Mouse (Mus musculus) midbrain, embryonic 12.5 days (tissue): Measurements from ENCODE around the gene Gnl1. TPM values are rescaled to one million over a fixed set of nuclear protein-coding genes. Genes with fewer than 3 reads are reported as not detected.
"Not testable (repeated sequence)": the region's sequence is repeated elsewhere in the genome, so short reads cannot be mapped to it uniquely, and the experiment has no call there.

Source experiments
- ATAC-seq: fragments of 200-750 bp; cut with Nextera tagmentation; 2 replicates; pipeline ENCODE4 v1.8.0; 2017; ENCODE audit warnings: low read depth, moderate TSS enrichment, moderate library complexity; ENCODE audit not compliant: low FRiP score
- H3K27ac ChIP-seq: fragments of 300-500 bp; sonication (generic); replicated peaks from 2 replicates; pipeline ENCODE4 v1.5.1; 2016; ENCODE audit warnings: mild to moderate bottlenecking
- H3K27me3 ChIP-seq: fragments of 300-500 bp; sonication (generic); 2 replicates; pipeline ENCODE4 v1.6.1; 2016; ENCODE audit warnings: mild to moderate bottlenecking
- H3K36me3 ChIP-seq: fragments of 300-500 bp; sonication (generic); 2 replicates; pipeline ENCODE4 v1.6.1; 2016
- H3K4me1 ChIP-seq: fragments of 300-500 bp; sonication (generic); 2 replicates; pipeline ENCODE4 v1.6.1; 2016
- H3K4me2 ChIP-seq: fragments of 300-500 bp; sonication (generic); replicated peaks from 2 replicates; pipeline ENCODE4 v1.6.1; 2016; ENCODE audit warnings: mild to moderate bottlenecking, moderate library complexity
- H3K4me3 ChIP-seq: fragments of 300-500 bp; sonication (generic); 2 replicates; pipeline ENCODE4 v1.5.1; 2016; ENCODE audit warnings: mild to moderate bottlenecking
- H3K9ac ChIP-seq: fragments of 300-500 bp; sonication (generic); replicated peaks from 2 replicates; pipeline ENCODE4 v1.6.1; 2016; ENCODE audit warnings: mild to moderate bottlenecking, moderate library complexity
- H3K9me3 ChIP-seq: fragments of 300-500 bp; sonication (generic); 2 replicates; pipeline ENCODE4 v1.6.1; 2016; ENCODE audit warnings: mild to moderate bottlenecking
- WGBS: fragments of 180-500 bp; shearing (Covaris S2); methylation state at CpG from one replicate; pipeline ENCODE4 v1.1.7; 2016; 5-methylcytosine and 5-hydroxymethylcytosine counted together
- microRNA counts: library from miRNA; unstranded; fragments of <30 nt; microRNA quantifications from one replicate; lab custom pipeline; 2017
- microRNA-seq: library from miRNA; unstranded; fragments of <30 nt; microRNA quantifications from one replicate; pipeline ENCODE4, GENCODE M21; 2017
- polyA plus RNA-seq: library from polyadenylated mRNA; unstranded; fragments of >200 nt; fragmentation: Nextera tagmentation; extraction: Ambion mirVana; gene quantifications from 2 replicates; pipeline ENCODE4 v1.2.1, GENCODE M21; 2016

Gene Gnl1
- polyA plus RNA-seq, 1 experiment from 2014 or later = 48.5 TPM

- not testable (repeated sequence) for H3K4me1 ChIP-seq, H3K9me3 ChIP-seq, H3K36me3 ChIP-seq, H3K27ac ChIP-seq, H3K9ac ChIP-seq, H3K27me3 ChIP-seq
- 35% methylated on average over 7 of the region's 8 CpGs for WGBS
- H3K4me2 ChIP-seq = peak overlapping the region; percentile 82
- peak overlapping the region; percentile 48 for H3K4me3 ChIP-seq
- peak; percentile 45; the same call in 1 of the 2 replicates for ATAC-seq
Observed at GRCm38 (mm10) chr17:36030703-36031582, 51.3 kb downstream of the Gnl1 start.

DNA sequence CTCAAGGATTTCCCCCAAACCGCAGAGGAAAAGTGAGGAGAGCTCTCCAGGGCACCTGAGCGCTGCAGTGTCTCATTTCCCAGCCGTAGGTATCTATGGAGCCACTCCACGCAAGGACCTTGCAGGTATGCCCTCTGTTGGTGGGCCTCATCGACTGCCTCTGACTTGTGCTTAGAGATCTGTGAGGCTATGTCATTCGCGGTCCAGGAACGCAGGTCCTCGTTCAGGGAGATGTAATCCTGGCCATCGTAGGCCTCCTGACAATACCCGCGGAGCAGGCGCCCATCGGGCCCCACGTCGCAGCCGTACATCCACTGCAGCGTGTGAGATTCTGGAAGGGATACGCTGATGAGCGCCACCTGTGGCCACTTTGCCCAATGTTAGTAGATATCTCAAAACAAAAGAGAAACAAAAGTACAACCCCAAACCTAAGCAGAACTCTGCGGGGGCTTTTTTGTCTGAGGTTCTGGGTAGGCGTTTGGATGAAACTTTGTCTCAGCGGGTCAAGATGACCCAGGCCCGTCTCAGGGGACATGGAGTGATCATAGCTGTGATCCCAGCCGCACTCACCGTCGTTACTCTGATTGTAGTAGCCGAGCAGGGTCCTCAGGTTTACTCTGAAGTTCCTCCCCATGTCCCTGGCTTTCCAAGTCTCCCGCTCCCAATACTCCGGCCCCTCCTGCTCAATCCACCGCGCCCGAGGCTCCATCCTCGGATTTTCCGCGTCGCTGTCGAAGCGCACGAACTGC, 52.1 kb downstream of the Gnl1 start:
- Histone ChIP-seq H3K9ac (peak overlapping the region; percentile 55), H3K4me3 (peak overlapping the region; percentile 48), H3K4me2 (peak overlapping the region; percentile 82)
- ATAC-seq = peak; percentile 65
- not testable (repeated sequence) for H3K27ac ChIP-seq, H3K36me3 ChIP-seq, H3K27me3 ChIP-seq, H3K4me1 ChIP-seq, H3K9me3 ChIP-seq
- WGBS = 2% methylated on average over 40 of the region's 40 CpGs

DNA sequence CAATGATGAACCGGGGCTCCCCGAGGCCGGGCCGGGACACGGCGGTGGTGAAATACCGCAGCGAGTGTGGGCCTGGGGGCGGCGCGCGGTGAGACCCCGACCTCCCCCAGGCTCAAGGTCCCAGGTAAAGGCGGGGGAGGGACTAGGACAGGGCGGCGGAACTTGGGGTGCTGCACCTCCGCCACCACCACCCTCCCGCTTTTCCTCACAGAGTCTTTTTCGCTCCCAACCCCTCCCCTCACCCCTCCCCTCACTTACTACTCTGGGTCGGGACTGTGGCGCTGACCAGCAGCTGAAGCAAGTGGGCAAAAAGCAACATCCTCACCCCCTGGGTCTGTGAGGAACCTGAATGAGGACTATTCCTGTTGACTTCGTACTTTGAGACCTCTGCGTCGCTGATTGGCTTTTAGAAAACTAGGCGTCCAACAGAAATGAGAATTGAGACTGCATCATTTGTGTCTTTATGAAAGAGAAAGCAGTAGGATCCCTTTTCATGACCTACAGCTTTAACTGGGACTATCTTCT, 52.8 kb downstream of the Gnl1 start, which contains the start of gene H2-T23:
H2-T23 (minus strand) TSS at position 505 of the 525 bp plus-strand sequence.
- H3K4me1 ChIP-seq, H3K27ac ChIP-seq, H3K9me3 ChIP-seq, H3K36me3 ChIP-seq, H3K27me3 ChIP-seq: not testable (repeated sequence)
- H3K9ac ChIP-seq = peak within 1 kb of the TSS; percentile 55
- peak within 1 kb of the TSS; percentile 48 for H3K4me3 ChIP-seq
- peak within 1 kb of the TSS; percentile 82 for H3K4me2 ChIP-seq
- 3% methylated on average over 25 of the region's 25 CpGs for WGBS
- ATAC-seq = peak; percentile 41

- H3K4me3 ChIP-seq, H3K27me3 ChIP-seq, ATAC-seq, H3K4me1 ChIP-seq, H3K9ac ChIP-seq, H3K36me3 ChIP-seq, H3K27ac ChIP-seq, H3K4me2 ChIP-seq, H3K9me3 ChIP-seq: not testable (repeated sequence)
- WGBS = 58% methylated on average over 3 of the region's 3 CpGs
Observed at GRCm38 (mm10) chr17:36034524-36034923, 54.9 kb downstream of the Gnl1 start.

- H3K4me1 ChIP-seq, H3K9me3 ChIP-seq, H3K27ac ChIP-seq, ATAC-seq, H3K4me3 ChIP-seq, H3K36me3 ChIP-seq, H3K9ac ChIP-seq, H3K4me2 ChIP-seq, H3K27me3 ChIP-seq: not testable (repeated sequence)
- 38% methylated on average over 3 of the region's 3 CpGs for WGBS
Observed at GRCm38 (mm10) chr17:36035010-36035638, 55.5 kb downstream of the Gnl1 start.

DNA sequence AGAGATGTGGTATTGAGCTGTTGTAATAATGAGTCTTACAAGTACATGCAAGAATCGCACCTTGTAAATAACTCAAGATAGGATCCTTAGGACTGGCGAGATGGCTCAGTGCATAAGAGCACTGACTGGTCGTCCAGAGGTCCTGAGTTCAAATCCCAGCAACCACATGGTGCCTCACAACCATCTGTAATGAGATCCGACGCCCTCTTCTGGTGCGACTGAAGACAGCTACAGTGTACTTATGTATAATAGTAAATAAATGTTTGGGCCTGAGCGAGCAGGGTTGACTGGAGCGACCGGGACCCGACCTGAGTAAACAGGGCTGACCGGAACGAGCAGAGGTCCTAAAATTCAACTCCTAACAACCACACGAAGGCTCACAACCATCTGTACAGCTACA, 56.5 kb downstream of the Gnl1 start:
- 88% methylated on average over 13 of the region's 13 CpGs for WGBS
- not testable (repeated sequence) for ATAC-seq, H3K36me3 ChIP-seq, H3K4me3 ChIP-seq, H3K4me1 ChIP-seq, H3K9ac ChIP-seq, H3K4me2 ChIP-seq, H3K9me3 ChIP-seq, H3K27me3 ChIP-seq, H3K27ac ChIP-seq

MicroRNA genes within 50 kb of the gene (microRNA counts, 519-probe panel; counts per million panel counts)
- microRNA mmu-miR-877 (lab: Ali Mortazavi, UCI) = not detected

Small RNAs within 50 kb of the gene (microRNA-seq; reads per million reads assigned to microRNA genes)
- gene Mir877 = 249 reads per million, percentile 63 among the genes with 10 or more reads in this experiment

Other genes starting within 250 kb of the Gnl1 start
- gene Ier3, start 158.2 kb upstream of the Gnl1 start, polyA plus RNA-seq = 5.4 and 7.5 TPM in 2 replicates
- 49.0 and 53.5 TPM in 2 replicates for gene Flot1, start 156.6 kb upstream of the Gnl1 start, polyA plus RNA-seq
- 1,535 and 1,561 TPM in 2 replicates for gene Tubb5, start 141.5 kb upstream of the Gnl1 start, polyA plus RNA-seq
- 19.1 and 20.3 TPM in 2 replicates for gene Mdc1, start 138.3 kb upstream of the Gnl1 start, polyA plus RNA-seq
- gene Nrm, start 118.5 kb upstream of the Gnl1 start, polyA plus RNA-seq = 48.5 and 48.6 TPM in 2 replicates
- 27.7 and 27.9 TPM in 2 replicates for gene Ppp1r18, start 114.3 kb upstream of the Gnl1 start, polyA plus RNA-seq
- 47.8 and 48.2 TPM in 2 replicates for gene Dhx16, start 100.0 kb upstream of the Gnl1 start, polyA plus RNA-seq
- 24.9 and 29.2 TPM in 2 replicates for gene 2310061I04Rik, start 82.4 kb upstream of the Gnl1 start, polyA plus RNA-seq
- gene Atat1, start 69.8 kb upstream of the Gnl1 start, polyA plus RNA-seq = 279 and 282 TPM in 2 replicates
- gene Mrps18b, start 63.5 kb upstream of the Gnl1 start, polyA plus RNA-seq = 45.5 and 53.6 TPM in 2 replicates
- 68.6 and 70.4 TPM in 2 replicates for gene Ppp1r10, start 63.4 kb upstream of the Gnl1 start, polyA plus RNA-seq
- gene Abcf1, start 10.1 kb upstream of the Gnl1 start, polyA plus RNA-seq = 104 and 118 TPM in 2 replicates
- gene Prr3, start 385 bp downstream of the Gnl1 start, polyA plus RNA-seq = 49.2 and 53.4 TPM in 2 replicates
- gene H2-T24, start 40.7 kb downstream of the Gnl1 start, polyA plus RNA-seq = 4.1 and 5.0 TPM in 2 replicates
- gene H2-T23, start 53.0 kb downstream of the Gnl1 start, polyA plus RNA-seq = 4.2 and 6.1 TPM in 2 replicates
- gene H2-T22, start 62.9 kb downstream of the Gnl1 start, polyA plus RNA-seq = 6.4 and 6.8 TPM in 2 replicates
- not detected in 2 replicates for gene Gm6034, start 63.1 kb downstream of the Gnl1 start, polyA plus RNA-seq
- not detected in 2 replicates for gene Gm11127, start 78.5 kb downstream of the Gnl1 start, polyA plus RNA-seq
- gene Gm19684, start 141.8 kb downstream of the Gnl1 start, polyA plus RNA-seq = not detected in 2 replicates
- gene Gm7030, start 149.6 kb downstream of the Gnl1 start, polyA plus RNA-seq = not detected in 2 replicates
- not detected in 2 replicates for gene Gm8909, start 188.7 kb downstream of the Gnl1 start, polyA plus RNA-seq
- gene H2-T3, start 210.4 kb downstream of the Gnl1 start, polyA plus RNA-seq = not detected in 2 replicates